Mouse (Mus musculus) liver, embryonic 11.5 days (tissue): ENCODE data around the gene Tmed2. TPM values are rescaled to one million over a fixed set of nuclear protein-coding genes. Genes with fewer than 3 reads are reported as not detected.
A peak's percentile ranks its signal among the peaks of the same experiment; 100 is the strongest.
"Not testable (repeated sequence)": the region's sequence is repeated elsewhere in the genome, so short reads cannot be mapped to it uniquely, and the experiment has no call there.

ENCODE experiments used
- ATAC-seq: fragments of 200-750 bp; cut with Nextera tagmentation; replicated peaks from 2 replicates; pipeline ENCODE4 v1.8.0; 2017; ENCODE audit warnings: moderate number of reproducible peaks, mild to moderate bottlenecking, moderate TSS enrichment, moderate library complexity; ENCODE audit not compliant: low FRiP score
- DNase-seq: peaks from one replicate; pipeline ENCODE4 v3.0.0-alpha.2; 2017; ENCODE audit warnings: low spot score
- H3K27ac ChIP-seq: fragments of 300-500 bp; sonication (generic); 2 replicates; pipeline ENCODE4 v1.5.1; 2014; ENCODE audit warnings: mild to moderate bottlenecking, low read depth, low read length, control low read depth
- H3K27me3 ChIP-seq: fragments of 300-500 bp; sonication (generic); replicated peaks from 2 replicates; pipeline ENCODE4 v1.6.1; 2014; ENCODE audit warnings: low read length, mixed read lengths; ENCODE audit not compliant: control insufficient read depth, insufficient read depth
- H3K36me3 ChIP-seq: fragments of 300-500 bp; sonication (generic); 2 replicates; pipeline ENCODE4 v1.6.1; 2014; ENCODE audit warnings: mild to moderate bottlenecking, low read length, moderate library complexity, mixed read lengths; ENCODE audit not compliant: control insufficient read depth, insufficient read depth
- H3K4me1 ChIP-seq: fragments of 300-500 bp; sonication (generic); replicated peaks from 2 replicates; pipeline ENCODE4 v1.6.1; 2014; ENCODE audit warnings: low read length, mixed read lengths; ENCODE audit not compliant: control insufficient read depth, insufficient read depth
- H3K4me2 ChIP-seq: fragments of 300-500 bp; sonication (generic); 2 replicates; pipeline ENCODE4 v1.6.1; 2014; ENCODE audit warnings: mild to moderate bottlenecking, control low read depth, moderate library complexity
- H3K4me3 ChIP-seq: fragments of 300-500 bp; sonication (generic); 2 replicates; pipeline ENCODE4 v1.5.1; 2014; ENCODE audit warnings: low read depth, low read length, control low read depth
- H3K9ac ChIP-seq: fragments of 300-500 bp; sonication (generic); 2 replicates; pipeline ENCODE4 v1.6.1; 2014; ENCODE audit warnings: low read depth, low read length, control low read depth
- H3K9me3 ChIP-seq: fragments of 300-500 bp; sonication (generic); 2 replicates; pipeline ENCODE4 v1.6.1; 2016; ENCODE audit warnings: low read length, inconsistent platforms, mixed read lengths; ENCODE audit not compliant: control insufficient read depth
- WGBS: fragments of 180-500 bp; shearing (Covaris S2); extraction: QIAGEN DNeasy Blood & Tissue Kit; methylation state at CpG from one replicate; pipeline ENCODE4 v1.1.7; 2014; 5-methylcytosine and 5-hydroxymethylcytosine counted together
- polyA plus RNA-seq: library from polyadenylated mRNA; unstranded; fragments of >200 nt; fragmentation: Nextera tagmentation; extraction: Ambion mirVana; gene quantifications from 2 replicates; pipeline ENCODE4 v1.2.1, GENCODE M21; 2014

Gene Tmed2
- polyA plus RNA-seq, 1 experiment from 2014 or later, result 521 TPM

DNA sequence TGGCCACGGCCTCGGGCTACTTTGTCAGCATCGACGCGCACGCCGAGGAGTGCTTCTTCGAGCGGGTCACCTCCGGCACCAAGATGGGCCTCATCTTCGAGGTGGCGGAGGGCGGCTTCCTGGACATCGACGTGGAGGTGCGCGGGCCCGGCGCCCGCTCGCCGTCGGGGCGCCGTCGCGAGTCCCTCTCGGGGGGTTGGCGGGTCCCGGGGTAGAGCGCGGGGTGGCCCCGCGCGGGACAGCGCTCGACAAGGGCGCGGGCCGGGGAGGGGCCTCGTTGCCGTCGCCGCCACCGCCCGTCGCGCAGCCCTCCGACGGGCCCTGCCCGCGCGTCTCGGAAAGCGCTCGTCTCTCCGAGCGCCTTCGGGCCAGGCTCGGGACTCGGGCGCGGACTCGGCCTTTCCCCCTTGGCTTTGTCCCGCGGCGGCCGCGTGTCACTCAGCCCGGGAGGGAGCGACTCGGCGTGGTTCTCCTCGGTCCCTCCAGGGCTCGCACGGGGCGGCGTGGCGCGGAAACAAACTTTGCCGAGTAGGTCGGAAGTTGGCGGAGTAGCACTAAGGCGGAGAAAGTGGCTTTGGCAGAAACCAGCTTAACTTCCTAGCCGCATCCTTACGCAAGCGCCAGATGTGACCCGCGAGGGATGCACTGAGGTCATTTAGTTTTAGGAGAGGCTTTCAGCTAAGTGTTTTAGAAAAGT lies 558 bp downstream of the Tmed2 start:
- DNase-seq, result peak; percentile 67
- no peaks in the 10 kb centered on the region for H3K27me3 ChIP-seq
- H3K9ac ChIP-seq, result peak overlapping the region; percentile 95
- WGBS, result under 1% methylated on average over 75 of the region's 89 CpGs
- peak overlapping the region; percentile 88 for H3K4me2 ChIP-seq
- peak; percentile 70 for ATAC-seq
- H3K9me3 ChIP-seq, result no peaks in the 10 kb centered on the region
- peaks cover 11% of the 10 kb centered on the region for H3K4me1 ChIP-seq
- H3K36me3 ChIP-seq, result peaks cover 27% of the 10 kb centered on the region
- H3K4me3 ChIP-seq, result peak overlapping the region; percentile 96
- H3K27ac ChIP-seq, result peak overlapping the region; percentile 87

DNA sequence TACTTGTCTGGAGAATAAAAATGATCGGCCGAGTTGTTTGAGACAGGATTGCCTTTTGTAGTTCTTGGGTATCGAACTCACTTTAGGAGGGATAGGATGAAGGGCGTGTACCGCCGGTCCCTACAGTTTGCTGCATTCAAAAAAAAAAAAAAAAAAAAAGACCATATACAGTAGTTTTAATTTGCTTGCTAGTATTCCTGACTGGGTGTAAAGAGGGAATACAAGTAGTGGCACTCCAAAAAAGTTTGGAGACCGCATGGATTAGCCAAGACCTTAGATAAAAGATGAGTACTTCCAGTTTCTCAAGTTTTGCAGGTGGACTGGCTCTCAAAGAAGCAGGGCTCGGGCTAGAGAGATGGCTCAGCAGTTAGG lies 1.1 kb downstream of the Tmed2 start:
- Histone ChIP-seq H3K4me3 (peak overlapping the region; percentile 96), H3K36me3 (peaks cover 33% of the 10 kb centered on the region), H3K9me3 (no peaks in the 10 kb centered on the region), H3K4me1 (peaks cover 11% of the 10 kb centered on the region), H3K27ac (peak overlapping the region; percentile 87), H3K27me3 (no peaks in the 10 kb centered on the region), H3K4me2 (peak overlapping the region; percentile 88), H3K9ac (peak overlapping the region; percentile 95)
- ATAC-seq (no peak), DNase-seq (no peak)
- WGBS, result 8% methylated on average over 8 of the region's 8 CpGs

DNA sequence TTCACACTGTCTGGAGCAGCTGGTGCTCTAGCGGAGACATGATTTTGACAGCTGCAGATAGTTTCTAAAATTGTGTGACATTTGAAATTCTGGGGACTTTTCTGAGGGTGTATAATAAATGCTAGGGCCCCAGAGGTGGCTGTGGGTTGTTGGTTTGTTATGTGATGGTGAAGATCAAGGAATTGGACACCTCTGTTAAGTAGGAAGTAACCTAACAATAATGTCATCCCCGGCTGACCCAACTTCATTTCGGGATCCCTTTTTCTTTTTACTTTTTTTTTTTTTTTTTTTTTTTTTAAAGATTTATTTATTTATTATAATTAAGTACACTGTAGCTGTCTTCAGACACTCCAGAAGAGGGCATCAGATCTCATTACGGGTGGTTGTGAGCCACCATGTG lies 10.2 kb downstream of the Tmed2 start:
- not testable (repeated sequence) for H3K9ac ChIP-seq, H3K9me3 ChIP-seq, DNase-seq, H3K4me3 ChIP-seq, H3K4me2 ChIP-seq, ATAC-seq, H3K27me3 ChIP-seq, H3K27ac ChIP-seq
- peaks cover 30% of the 10 kb centered on the region for H3K36me3 ChIP-seq
- H3K4me1 ChIP-seq, result peaks cover 11% of the 10 kb centered on the region
- 69% methylated on average over 4 of the region's 4 CpGs for WGBS

GRCm38 (mm10) chr5:124551349-124552093 lies 11.0 kb downstream of the Tmed2 start:
- Histone ChIP-seq H3K4me1 (peaks cover 11% of the 10 kb centered on the region), H3K4me2 (peak overlapping the region; percentile 87), H3K36me3 (peaks cover 24% of the 10 kb centered on the region), H3K4me3 (peak overlapping the region; percentile 95), H3K9ac (peak overlapping the region; percentile 89)
- not testable (repeated sequence) for H3K27ac ChIP-seq, DNase-seq, H3K9me3 ChIP-seq, H3K27me3 ChIP-seq, ATAC-seq
- WGBS, result 30% methylated on average over 5 of the region's 5 CpGs

DNA sequence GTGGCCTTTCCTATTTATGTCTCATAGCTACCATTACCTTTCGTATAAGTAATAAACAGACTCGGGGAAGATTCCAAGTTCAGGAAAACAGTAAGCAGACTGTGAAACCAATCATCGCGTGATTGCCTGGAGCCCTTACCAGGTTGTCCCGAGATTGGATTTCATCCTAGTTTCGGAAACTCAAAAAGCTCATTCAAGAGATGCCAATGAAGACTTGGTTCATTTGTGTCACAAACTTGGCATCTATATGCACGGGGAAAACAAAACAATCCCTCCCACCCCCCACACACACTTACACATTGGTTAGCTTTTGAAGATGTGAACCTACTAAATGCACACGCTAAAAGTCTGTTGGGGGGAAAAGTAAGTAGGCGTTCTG lies 11.6 kb downstream of the Tmed2 start:
- peak overlapping the region; percentile 89 for H3K9ac ChIP-seq
- H3K27me3 ChIP-seq, result no peaks in the 10 kb centered on the region
- H3K36me3 ChIP-seq, result peaks cover 28% of the 10 kb centered on the region
- peak overlapping the region; percentile 78 for H3K27ac ChIP-seq
- H3K4me2 ChIP-seq, result peak overlapping the region; percentile 87
- H3K9me3 ChIP-seq, result no peaks in the 10 kb centered on the region
- ATAC-seq (no peak), DNase-seq (peak; percentile 43)
- 13% methylated on average over 9 of the region's 9 CpGs for WGBS
- H3K4me3 ChIP-seq, result peak overlapping the region; percentile 95
- H3K4me1 ChIP-seq, result peaks cover 11% of the 10 kb centered on the region

DNA sequence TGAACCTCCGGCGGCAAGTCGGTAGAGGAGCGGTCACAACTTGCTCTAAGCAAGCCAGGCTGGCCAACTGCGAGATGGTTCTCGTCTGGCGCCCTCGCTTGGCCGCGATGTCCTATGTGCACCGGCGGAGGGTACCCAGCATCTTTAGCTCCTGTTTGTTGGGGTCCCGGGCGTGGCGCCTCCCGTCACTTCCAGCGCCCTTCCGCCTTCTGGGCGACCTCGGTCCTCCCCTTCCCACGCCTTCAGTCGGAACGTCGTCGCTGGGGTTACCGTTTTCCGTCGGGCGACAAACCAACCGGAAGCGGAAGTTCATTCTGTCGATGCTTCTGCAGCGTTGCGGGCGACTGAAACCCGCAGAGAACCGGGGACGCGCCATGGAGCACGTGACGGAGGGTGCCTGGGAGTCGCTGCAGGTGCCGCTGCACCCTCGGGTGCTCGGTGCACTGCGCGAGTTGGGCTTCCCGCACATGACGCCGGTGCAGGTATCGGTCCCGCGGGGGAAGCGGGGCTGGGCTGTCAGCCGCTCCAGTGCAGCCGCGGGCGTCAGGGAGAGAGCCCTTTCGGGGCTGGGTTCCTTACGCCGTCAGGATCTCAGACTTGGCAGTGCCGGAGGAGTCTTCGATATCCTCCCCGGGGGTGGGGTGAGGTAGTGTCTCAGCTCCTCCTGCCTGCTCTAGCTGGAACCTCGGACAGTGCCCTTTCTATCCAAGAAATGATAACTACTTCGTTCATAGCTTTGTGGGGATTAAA lies 12.2 kb downstream of the Tmed2 start, which contains the start of gene Ddx55:
Gene Ddx55, plus strand, starts transcription at position 307 of the 750 bp plus-strand sequence.
- H3K4me1 ChIP-seq, result peaks cover 11% of the 10 kb centered on the region
- no peaks in the 10 kb centered on the region for H3K9me3 ChIP-seq
- peak within 1 kb of the TSS; percentile 95 for H3K4me3 ChIP-seq
- DNase-seq (peak; percentile 92), ATAC-seq (peak; percentile 88)
- peak within 1 kb of the TSS; percentile 78 for H3K27ac ChIP-seq
- no peaks in the 10 kb centered on the region for H3K27me3 ChIP-seq
- H3K36me3 ChIP-seq, result peaks cover 22% of the 10 kb centered on the region
- WGBS, result under 1% methylated on average over 66 of the region's 66 CpGs
- H3K9ac ChIP-seq, result peak within 1 kb of the TSS; percentile 89
- H3K4me2 ChIP-seq, result peak within 1 kb of the TSS; percentile 87

DNA sequence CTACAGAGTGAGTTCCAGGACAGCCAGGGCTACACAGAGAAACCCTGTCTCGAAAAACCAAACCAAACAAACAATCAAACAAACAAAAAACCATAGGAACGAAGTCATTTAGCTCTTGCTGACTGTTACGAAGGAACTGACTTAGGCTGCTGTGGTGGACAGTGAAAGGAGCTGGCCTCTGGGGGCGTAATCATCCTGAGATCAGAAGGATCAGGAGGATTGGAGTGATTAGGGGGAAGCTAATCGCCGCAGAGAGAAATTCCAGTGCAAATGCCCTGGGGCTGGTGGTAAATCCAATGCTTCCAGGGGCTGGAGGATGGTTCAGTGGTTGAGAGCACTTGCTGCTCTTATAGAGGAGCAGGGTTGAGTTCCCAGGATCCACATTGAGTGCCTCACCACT lies 13.1 kb downstream of the Tmed2 start:
- WGBS, result 61% methylated on average over 6 of the region's 6 CpGs
- no peak for DNase-seq
- ATAC-seq, result no peak
- H3K36me3 ChIP-seq, result peaks cover 15% of the 10 kb centered on the region
- H3K4me3 ChIP-seq, result peak overlapping the region; percentile 95
- peak overlapping the region; percentile 89 for H3K9ac ChIP-seq
- no peaks in the 10 kb centered on the region for H3K27me3 ChIP-seq
- H3K9me3 ChIP-seq, result no peaks in the 10 kb centered on the region
- H3K4me1 ChIP-seq, result peaks cover 11% of the 10 kb centered on the region
- H3K27ac ChIP-seq, result no peak overlapping the region; the same call in 1 of the 2 replicates
- H3K4me2 ChIP-seq, result peak overlapping the region; percentile 87

- ATAC-seq (no peak), DNase-seq (no peak)
- Histone ChIP-seq H3K9me3 (no peaks in the 10 kb centered on the region), H3K9ac (no peak overlapping the region), H3K27ac (no peak overlapping the region), H3K4me2 (no peak overlapping the region), H3K4me1 (peaks cover 11% of the 10 kb centered on the region), H3K36me3 (peaks cover 21% of the 10 kb centered on the region), H3K4me3 (no peak overlapping the region), H3K27me3 (no peaks in the 10 kb centered on the region)
- 76% methylated on average over 1 of the region's 1 CpGs for WGBS
Observed at GRCm38 (mm10) chr5:124555145-124555544, 14.7 kb downstream of the Tmed2 start.
